Mouse (Mus musculus) right cerebral cortex, postnatal 10 days (tissue): ENCODE data around the gene Gm13088.
"Not testable (repeated sequence)": the region's sequence is repeated elsewhere in the genome, so short reads cannot be mapped to it uniquely, and the experiment has no call there.

Source experiments
- DNase-seq, 2 experiments: peaks; one replicate each; pipeline ENCODE4 v3.0.0; 2021; ENCODE audit warnings: low spot score in 2 of 2

The Gm13088 gene

GRCm38 (mm10) chr4:143657146-143657545, at the start of gene Gm13088:
Gm13088 (minus strand) TSS chr4:143657246.
- DNase-seq = not testable (repeated sequence)

DNA sequence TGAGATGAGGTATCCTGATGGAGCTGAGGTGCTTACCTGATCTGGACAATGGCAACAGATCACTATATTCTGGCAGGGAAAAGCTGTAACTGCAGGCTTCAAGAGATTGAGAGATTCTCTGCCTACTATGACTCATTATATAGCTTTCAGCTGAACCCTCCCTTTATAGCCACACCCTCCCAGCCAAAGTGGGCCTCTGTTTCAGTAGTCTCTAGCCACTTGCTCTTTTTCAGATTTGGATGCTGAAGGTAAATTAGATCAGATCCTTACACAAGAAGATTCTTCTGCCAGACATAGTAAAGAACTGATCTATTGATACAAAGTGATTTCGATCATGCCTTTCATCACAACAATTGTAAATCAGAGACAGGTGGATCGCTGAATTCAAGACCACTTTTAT, 45.6 kb upstream of the Gm13088 start, which contains the start of gene Gm13089:
Gene Gm13089 (minus strand): TSS at position 101 of the 400 bp plus-strand sequence.
- no peak for DNase-seq

- DNase-seq = not testable (repeated sequence)
Observed at GRCm38 (mm10) chr4:143618101-143618500, 38.9 kb downstream of the Gm13088 start.

DNA sequence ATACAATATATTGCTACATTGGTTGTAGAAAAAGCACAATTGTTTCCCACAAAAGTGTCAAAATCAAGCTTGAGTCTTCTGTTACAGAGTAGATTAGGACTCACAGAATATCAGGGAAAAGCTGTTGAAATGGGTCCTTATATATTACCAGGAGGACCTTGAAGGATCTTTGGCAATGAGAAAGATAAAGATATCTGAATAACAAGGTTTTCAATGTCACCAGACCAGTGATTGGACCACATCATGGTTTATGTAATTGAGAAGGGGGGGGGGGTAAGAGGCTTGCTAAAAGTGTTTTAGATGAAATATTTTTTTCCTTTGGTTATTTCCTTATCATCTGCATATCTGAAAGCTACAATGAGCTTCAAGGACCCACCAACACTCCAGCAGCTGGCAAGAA, 42.3 kb downstream of the Gm13088 start, which contains the start of gene Gm13083:
Gene Gm13083 (plus strand): TSS at position 301 of the 400 bp plus-strand sequence.
- not testable (repeated sequence) for DNase-seq

DNA sequence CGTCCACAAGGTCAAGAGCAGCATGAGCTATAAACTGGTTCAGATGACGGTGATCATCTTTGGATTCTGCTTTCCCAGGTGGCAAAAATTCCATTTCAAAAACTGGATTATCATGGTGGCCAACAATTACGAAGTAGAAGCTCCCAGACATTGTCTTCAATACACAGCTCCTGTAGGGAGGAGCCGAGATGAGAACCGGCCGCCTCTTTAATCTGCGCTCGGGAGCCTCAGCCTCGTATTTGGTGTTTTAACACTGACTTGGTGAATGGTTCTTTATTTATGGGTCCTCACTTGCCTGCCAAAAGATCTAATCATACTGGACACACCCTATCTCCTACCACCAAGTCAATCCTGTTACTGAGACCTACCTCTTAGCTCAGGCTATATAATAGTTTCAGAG, 45.1 kb downstream of the Gm13088 start:
- not testable (repeated sequence) for DNase-seq
